Mouse (Mus musculus): ENCODE data around the gene Ubn1. TPM values are rescaled to one million over a fixed set of nuclear protein-coding genes. Genes with fewer than 3 reads are reported as not detected.

Ubn1 gene
- total and polyA plus RNA-seq, 2 experiments from 2014 or later, result 8.5 to 31.3 TPM

DNA sequence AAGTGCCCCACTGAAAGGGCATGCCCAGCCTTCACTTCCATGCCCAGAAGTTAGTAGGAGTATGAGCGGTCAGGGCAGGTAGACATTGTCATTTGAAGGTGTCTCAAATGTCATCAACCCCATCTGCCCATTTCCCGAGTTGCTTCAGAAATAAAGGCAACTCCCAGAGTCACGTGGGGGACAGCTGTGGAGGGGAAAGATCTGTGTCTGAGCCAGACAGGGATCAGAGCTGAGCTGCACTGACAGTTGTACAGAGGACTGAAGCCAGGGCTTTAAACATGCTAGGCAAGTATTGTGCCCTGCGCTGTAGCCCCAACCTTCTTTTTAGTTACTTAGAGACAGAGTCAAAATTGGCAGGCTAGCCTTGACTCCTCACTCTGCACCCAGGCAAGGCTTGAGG lies 70.0 kb downstream of the Ubn1 start:
- no peaks in the 10 kb centered on the region for H3K9me3 ChIP-seq (replicated peaks; ENCODE audit: control insufficient read depth, low read length)
- H3K36me3 ChIP-seq (replicated peaks; ENCODE audit: control insufficient read depth, insufficient read depth, low read length), result no peaks in the 10 kb centered on the region
- DNase-seq (ENCODE audit: low spot score), result no peak
- no peak overlapping the region for H3K27ac ChIP-seq (ENCODE audit: low read depth)
- no peaks in the 10 kb centered on the region; the same call in 1 of the 2 replicates for H3K27me3 ChIP-seq (ENCODE audit: control insufficient read depth, insufficient read depth, low read length)
- no peak for ATAC-seq (ENCODE audit: insufficient read depth, low read depth)
- H3K4me1 ChIP-seq (ENCODE audit: control insufficient read depth, insufficient read depth), result no peaks in the 10 kb centered on the region
- TF ChIP-seq EP300 (IDR thresholded peaks at IDR 0.05; ENCODE audit: low read depth) (no peak), CTCF (IDR thresholded peaks at IDR 0.05; ENCODE audit: low read depth) (no peak)
- H3K4me3 ChIP-seq (ENCODE audit: low read depth, low read length), result no peak overlapping the region
- H3K4me2 ChIP-seq (ENCODE audit: low read depth, low read length), result no peak overlapping the region
- no peak overlapping the region for H3K9ac ChIP-seq (replicated peaks; ENCODE audit: low read depth, low read length)
- WGBS, result 72% methylated on average over 4 of the region's 4 CpGs

DNA sequence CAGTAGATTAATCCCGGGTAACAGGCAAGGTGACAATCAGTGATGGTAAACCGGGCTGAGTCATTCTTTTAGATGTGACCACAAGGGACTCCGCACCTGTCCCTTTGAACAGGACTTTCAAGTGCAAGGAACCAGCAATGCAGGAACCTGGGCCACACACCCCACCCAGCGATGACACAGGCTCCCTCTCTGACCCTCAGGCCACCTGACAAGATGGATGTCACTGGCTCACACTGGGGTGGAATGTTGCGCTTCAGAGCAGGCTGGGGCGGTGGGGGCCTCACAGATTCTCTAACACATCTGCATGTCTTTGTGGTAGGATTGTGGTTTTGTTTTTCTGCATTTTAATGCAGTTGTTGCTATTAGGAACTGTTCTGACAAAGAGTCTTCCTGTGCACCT lies 73.6 kb downstream of the Ubn1 start:
- DNase-seq (ENCODE audit: low spot score) (no peak), ATAC-seq (ENCODE audit: insufficient read depth, low read depth) (no peak)
- Histone ChIP-seq H3K36me3 (replicated peaks; ENCODE audit: control insufficient read depth, insufficient read depth, low read length) (no peaks in the 10 kb centered on the region), H3K4me1 (ENCODE audit: control insufficient read depth, insufficient read depth) (no peaks in the 10 kb centered on the region), H3K9me3 (replicated peaks; ENCODE audit: control insufficient read depth, low read length) (no peaks in the 10 kb centered on the region), H3K4me2 (ENCODE audit: low read depth, low read length) (no peak overlapping the region), H3K9ac (replicated peaks; ENCODE audit: low read depth, low read length) (no peak overlapping the region), H3K4me3 (ENCODE audit: low read depth, low read length) (no peak overlapping the region), H3K27me3 (ENCODE audit: control insufficient read depth, insufficient read depth, low read length) (peaks cover 5% of the 10 kb centered on the region), H3K27ac (ENCODE audit: low read depth) (no peak overlapping the region)
- 60% methylated on average over 6 of the region's 6 CpGs for WGBS
- TF ChIP-seq CTCF (IDR thresholded peaks at IDR 0.05; ENCODE audit: low read depth) (no peak), EP300 (IDR thresholded peaks at IDR 0.05; ENCODE audit: low read depth) (no peak)

DNA sequence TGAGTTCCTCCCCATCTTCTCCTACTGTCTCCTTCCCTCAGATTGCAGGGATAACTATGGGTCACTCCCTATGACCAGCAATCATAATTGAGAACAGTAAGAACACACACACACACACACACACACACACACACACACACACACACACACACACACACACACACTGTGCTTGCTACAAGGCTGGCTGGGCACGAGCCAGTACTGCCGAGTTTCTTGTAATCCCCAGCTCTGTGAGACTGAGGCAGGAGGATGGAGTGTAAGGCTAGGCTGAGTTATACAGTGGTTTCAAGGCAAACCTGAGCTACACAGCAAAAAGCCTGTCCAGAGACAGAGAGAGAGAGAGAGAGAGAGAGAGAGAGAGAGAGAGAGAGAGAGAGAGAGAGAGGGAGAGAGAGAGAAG lies 80.3 kb downstream of the Ubn1 start:
- no peak overlapping the region for H3K9ac ChIP-seq (replicated peaks; ENCODE audit: low read depth, low read length)
- TF ChIP-seq CTCF (IDR thresholded peaks at IDR 0.05; ENCODE audit: low read depth), result no peak
- TF ChIP-seq EP300 (IDR thresholded peaks at IDR 0.05; ENCODE audit: low read depth), result no peak
- H3K4me2 ChIP-seq (ENCODE audit: low read depth, low read length), result no peak overlapping the region
- 54% methylated on average over 2 of the region's 2 CpGs for WGBS
- peaks cover 26% of the 10 kb centered on the region for H3K4me1 ChIP-seq (ENCODE audit: control insufficient read depth, insufficient read depth)
- no peak for DNase-seq (ENCODE audit: low spot score)
- H3K27me3 ChIP-seq (ENCODE audit: control insufficient read depth, insufficient read depth, low read length), result peaks cover 43% of the 10 kb centered on the region
- no peak for ATAC-seq (ENCODE audit: insufficient read depth, low read depth)
- H3K36me3 ChIP-seq (replicated peaks; ENCODE audit: control insufficient read depth, insufficient read depth, low read length), result no peaks in the 10 kb centered on the region
- no peak overlapping the region for H3K4me3 ChIP-seq (ENCODE audit: low read depth, low read length)
- H3K9me3 ChIP-seq (replicated peaks; ENCODE audit: control insufficient read depth, low read length), result no peaks in the 10 kb centered on the region
- H3K27ac ChIP-seq (ENCODE audit: low read depth), result no peak overlapping the region

DNA sequence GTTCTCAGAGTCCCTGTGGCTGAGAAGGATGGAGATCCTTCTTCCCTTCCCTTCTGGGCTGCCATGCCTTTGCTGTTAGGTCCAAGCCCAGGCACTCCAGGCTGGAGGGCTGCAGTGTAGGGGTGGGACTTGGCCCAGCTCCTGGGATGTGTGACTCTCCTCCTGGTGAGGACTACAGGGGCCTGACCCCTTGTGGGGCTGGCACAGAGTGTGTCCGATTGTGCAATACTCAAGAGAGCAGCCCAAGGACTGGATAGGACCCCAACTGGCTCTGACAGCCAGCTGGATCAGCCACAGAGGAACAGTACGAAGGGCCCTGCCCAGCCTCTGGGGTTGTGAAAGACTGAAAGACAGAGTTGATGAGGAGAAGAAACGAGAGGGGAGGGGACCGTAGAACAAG lies 80.9 kb downstream of the Ubn1 start:
- DNase-seq (ENCODE audit: low spot score) (peak; percentile 46), ATAC-seq (ENCODE audit: insufficient read depth, low read depth) (peak; percentile 64)
- Histone ChIP-seq H3K27me3 (ENCODE audit: control insufficient read depth, insufficient read depth, low read length) (peaks cover 43% of the 10 kb centered on the region), H3K4me1 (ENCODE audit: control insufficient read depth, insufficient read depth) (peaks cover 31% of the 10 kb centered on the region), H3K27ac (ENCODE audit: low read depth) (no peak overlapping the region), H3K4me3 (ENCODE audit: low read depth, low read length) (no peak overlapping the region), H3K4me2 (ENCODE audit: low read depth, low read length) (0 out of 2 replicates have a peak overlapping the region, but pooled peaks have one; percentile 58), H3K9me3 (replicated peaks; ENCODE audit: control insufficient read depth, low read length) (no peaks in the 10 kb centered on the region), H3K9ac (replicated peaks; ENCODE audit: low read depth, low read length) (no peak overlapping the region), H3K36me3 (replicated peaks; ENCODE audit: control insufficient read depth, insufficient read depth, low read length) (no peaks in the 10 kb centered on the region)
- TF ChIP-seq EP300 (IDR thresholded peaks at IDR 0.05; ENCODE audit: low read depth), result no peak
- TF ChIP-seq CTCF (IDR thresholded peaks at IDR 0.05; ENCODE audit: low read depth), result no peak
- WGBS, result 15% methylated on average over 4 of the region's 4 CpGs

DNA sequence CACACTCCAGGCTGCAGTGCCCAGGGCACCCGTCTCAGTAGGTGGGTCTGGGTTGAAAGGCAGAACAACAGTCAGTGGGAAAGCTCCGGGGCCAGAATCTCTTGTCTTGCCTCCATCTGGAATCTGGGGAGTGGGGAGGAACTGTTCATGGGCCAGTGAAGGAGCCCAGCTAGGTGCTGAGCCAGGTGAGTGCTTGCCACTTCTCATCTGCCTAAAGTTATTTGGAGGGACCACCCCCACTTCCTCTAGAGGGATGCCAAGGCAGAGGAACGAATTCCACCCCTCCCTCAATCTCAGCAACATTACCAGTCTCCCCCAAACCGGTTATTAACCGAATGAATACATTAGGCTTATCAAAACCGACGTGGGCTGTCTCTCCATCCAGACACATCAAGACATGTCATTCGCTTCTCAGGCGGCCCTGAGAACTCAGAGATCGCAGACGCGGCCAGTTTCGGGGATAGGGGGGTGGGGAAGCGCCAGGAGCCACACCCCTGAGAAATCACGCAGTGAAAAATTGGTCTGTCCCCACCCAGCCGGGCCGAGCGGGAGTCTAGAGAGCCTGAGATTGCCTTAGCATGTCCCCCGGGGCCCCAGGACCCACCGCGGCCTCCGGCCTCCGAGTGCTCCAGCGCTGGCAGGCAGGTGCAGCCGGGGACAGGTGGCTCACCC lies 81.5 kb downstream of the Ubn1 start:
- H3K4me3 ChIP-seq (ENCODE audit: low read depth, low read length), result peak overlapping the region; percentile 45
- TF ChIP-seq EP300 (IDR thresholded peaks at IDR 0.05; ENCODE audit: low read depth) (no peak), CTCF (IDR thresholded peaks at IDR 0.05; ENCODE audit: low read depth) (no peak)
- peaks cover 37% of the 10 kb centered on the region for H3K4me1 ChIP-seq (ENCODE audit: control insufficient read depth, insufficient read depth)
- no peak overlapping the region for H3K27ac ChIP-seq (ENCODE audit: low read depth)
- WGBS, result 8% methylated on average over 25 of the region's 25 CpGs
- no peaks in the 10 kb centered on the region for H3K36me3 ChIP-seq (replicated peaks; ENCODE audit: control insufficient read depth, insufficient read depth, low read length)
- H3K4me2 ChIP-seq (ENCODE audit: low read depth, low read length), result peak overlapping the region; percentile 58; the same call in 1 of the 2 replicates
- no peaks in the 10 kb centered on the region for H3K9me3 ChIP-seq (replicated peaks; ENCODE audit: control insufficient read depth, low read length)
- ATAC-seq (ENCODE audit: insufficient read depth, low read depth) (no peak), DNase-seq (ENCODE audit: low spot score) (no peak)
- peaks cover 43% of the 10 kb centered on the region for H3K27me3 ChIP-seq (ENCODE audit: control insufficient read depth, insufficient read depth, low read length)
- H3K9ac ChIP-seq (replicated peaks; ENCODE audit: low read depth, low read length), result no peak overlapping the region

DNA sequence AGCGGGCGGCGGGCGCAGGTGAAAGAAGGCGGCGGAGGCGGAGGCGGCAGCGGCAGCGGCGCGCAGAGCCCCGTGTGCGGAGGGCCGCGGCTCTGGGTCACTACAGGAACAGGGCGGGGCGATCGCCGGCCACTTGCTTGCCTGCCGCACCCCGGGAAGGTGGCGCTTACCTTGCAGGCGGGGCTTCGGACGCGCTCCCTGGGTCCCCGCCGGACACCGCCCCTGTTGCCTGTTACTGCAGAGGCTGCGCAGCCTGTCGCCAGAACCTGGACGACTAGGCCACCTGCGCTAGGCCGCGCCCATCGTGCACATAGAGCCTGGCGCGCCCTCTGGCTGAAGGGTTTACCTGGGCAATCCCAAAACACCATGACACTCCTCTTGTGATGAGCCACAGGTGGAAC lies 82.5 kb downstream of the Ubn1 start, which contains the start of gene Ppl:
TSS of gene Ppl (minus strand) at position 21 of the 401 bp plus-strand sequence.
- Histone ChIP-seq H3K9me3 (replicated peaks; ENCODE audit: control insufficient read depth, low read length) (no peaks in the 10 kb centered on the region), H3K4me2 (ENCODE audit: low read depth, low read length) (peak within 1 kb of the TSS; percentile 58), H3K9ac (replicated peaks; ENCODE audit: low read depth, low read length) (no peak within 1 kb of the TSS), H3K36me3 (replicated peaks; ENCODE audit: control insufficient read depth, insufficient read depth, low read length) (no peaks in the 10 kb centered on the region), H3K4me1 (ENCODE audit: control insufficient read depth, insufficient read depth) (peaks cover 42% of the 10 kb centered on the region), H3K4me3 (ENCODE audit: low read depth, low read length) (peak within 1 kb of the TSS; percentile 45), H3K27me3 (ENCODE audit: control insufficient read depth, insufficient read depth, low read length) (peaks cover 43% of the 10 kb centered on the region), H3K27ac (ENCODE audit: low read depth) (no peak within 1 kb of the TSS)
- TF ChIP-seq CTCF (IDR thresholded peaks at IDR 0.05; ENCODE audit: low read depth), result no peak
- no peak for TF ChIP-seq EP300 (IDR thresholded peaks at IDR 0.05; ENCODE audit: low read depth)
- under 1% methylated on average over 39 of the region's 39 CpGs for WGBS
- ATAC-seq (ENCODE audit: insufficient read depth, low read depth) (no peak), DNase-seq (ENCODE audit: low spot score) (no peak)

Data from heart, postnatal 0 days (tissue).